Mouse (Mus musculus) CH12.LX (cell line): ENCODE results near the gene Chrne. TPM values are rescaled to one million over a fixed set of nuclear protein-coding genes. Genes with fewer than 3 reads are reported as not detected.

Source experiments
- DNase-seq: peaks from one replicate; pipeline ENCODE4 v3.0.0-alpha.2; 2013; ENCODE audit errors: extremely low read depth
- H3K27ac ChIP-seq: 2 replicates; pipeline ENCODE4 v1.5.1; 2012; ENCODE audit warnings: low read depth, mild to moderate bottlenecking, control low read depth, moderate library complexity; ENCODE audit not compliant: insufficient read depth
- H3K27me3 ChIP-seq: replicated peaks from 2 replicates; pipeline ENCODE3; 2012; ENCODE audit warnings: inconsistent platforms
- H3K36me3 ChIP-seq, 2 experiments: replicated peaks in 1 of 2; 2 replicates each; pipeline versions ENCODE3 to v1.6.1; 2012; ENCODE audit warnings: inconsistent platforms in 1 of 2, low read length in 1 of 2, mild to moderate bottlenecking in 1 of 2, mixed read lengths in 1 of 2, moderate library complexity in 1 of 2; ENCODE audit not compliant: control insufficient read depth in 1 of 2, insufficient read depth in 1 of 2
- H3K4me1 ChIP-seq, 2 experiments: 2 replicates each; pipeline ENCODE4 v1.6.1; 2012; ENCODE audit warnings: inconsistent platforms in 1 of 2, moderate library complexity in 1 of 2; ENCODE audit not compliant: insufficient read depth in 2 of 2, control insufficient read depth in 1 of 2
- H3K4me2 ChIP-seq: 2 replicates; pipeline ENCODE4 v1.6.1; 2012; ENCODE audit warnings: low read depth, mild to moderate bottlenecking, control low read depth; ENCODE audit not compliant: poor library complexity, insufficient read depth, severe bottlenecking
- H3K4me3 ChIP-seq, 3 experiments: fragments of 150-350 bp in 1 of 3; sonication (generic) in 1 of 3; replicated peaks in 1 of 3; 2 replicates each; pipeline versions ENCODE3 to v1.5.1; 2011 to 2012; ENCODE audit warnings: low read depth in 2 of 3, low read length in 2 of 3, mild to moderate bottlenecking in 2 of 3, moderate library complexity in 2 of 3, control low read depth in 1 of 3, improper control_type of control experiment in 1 of 3, inconsistent platforms in 1 of 3, mixed read lengths in 1 of 3; ENCODE audit not compliant: poor library complexity in 1 of 3
- H3K79me2 ChIP-seq: replicated peaks from 2 replicates; pipeline ENCODE4 v1.6.1; 2012; ENCODE audit warnings: mild to moderate bottlenecking, moderate library complexity; ENCODE audit not compliant: control insufficient read depth, poor library complexity, insufficient read depth, severe bottlenecking; ENCODE audit errors: extremely low read depth
- H3K9ac ChIP-seq: 2 replicates; pipeline ENCODE4 v1.6.1; 2012; ENCODE audit warnings: low read depth, mild to moderate bottlenecking, control low read depth, moderate library complexity; ENCODE audit not compliant: insufficient read depth
- H3K9me3 ChIP-seq: replicated peaks from 2 replicates; pipeline ENCODE3; 2012; ENCODE audit warnings: low read length, inconsistent platforms, mixed read lengths
- BHLHE40 ChIP-seq: IDR thresholded peaks from 2 replicates; pipeline ENCODE4 v1.6.1; 2011; ENCODE audit warnings: mild to moderate bottlenecking, low read depth, low read length, improper control_type of control experiment
- CHD2 ChIP-seq: IDR thresholded peaks from 2 replicates; pipeline ENCODE4 v1.6.1; 2011; ENCODE audit warnings: low read length, improper control_type of control experiment
- CTCF ChIP-seq, 2 experiments: IDR thresholded peaks in 1 of 2; conservative IDR thresholded peaks in 1 of 2; 2 replicates each; pipeline ENCODE4 v1.5.1; 2011 to 2012; ENCODE audit warnings: low read depth in 2 of 2, low read length in 2 of 2, improper control_type of control experiment in 1 of 2, inconsistent platforms in 1 of 2, mild to moderate bottlenecking in 1 of 2, moderate library complexity in 1 of 2
- E2F4 ChIP-seq: IDR thresholded peaks from 2 replicates; pipeline ENCODE4 v1.6.1; 2011; ENCODE audit warnings: low read depth, low read length, improper control_type of control experiment; ENCODE audit not compliant: insufficient replicate concordance
- EP300 ChIP-seq: IDR thresholded peaks from 2 replicates; pipeline ENCODE4 v1.6.1; 2011; ENCODE audit warnings: low read length, improper control_type of control experiment
- ETS1 ChIP-seq: conservative IDR thresholded peaks from 2 replicates; pipeline ENCODE4 v1.6.1; 2012; ENCODE audit warnings: low read depth, mild to moderate bottlenecking, inconsistent platforms, low read length, improper control_type of control experiment, moderate library complexity
- JUN ChIP-seq: IDR thresholded peaks from 2 replicates; pipeline ENCODE4 v1.6.1; 2011; ENCODE audit warnings: low read depth, mild to moderate bottlenecking, low read length, improper control_type of control experiment, moderate library complexity; ENCODE audit not compliant: insufficient read depth
- JUND ChIP-seq: conservative IDR thresholded peaks from 2 replicates; pipeline ENCODE4 v1.6.1; 2011; ENCODE audit warnings: low read depth, low read length, improper control_type of control experiment
- MAFK ChIP-seq: IDR thresholded peaks from 2 replicates; pipeline ENCODE4 v1.6.1; 2011; ENCODE audit warnings: low read length, improper control_type of control experiment; ENCODE audit not compliant: insufficient replicate concordance
- MAX ChIP-seq: IDR thresholded peaks from 2 replicates; pipeline ENCODE4 v1.6.1; 2011; ENCODE audit warnings: low read length, improper control_type of control experiment
- MXI1 ChIP-seq: IDR thresholded peaks from 2 replicates; pipeline ENCODE4 v1.6.1; 2011; ENCODE audit warnings: mild to moderate bottlenecking, low read depth, low read length, improper control_type of control experiment
- PAX5 ChIP-seq: IDR thresholded peaks from 2 replicates; pipeline ENCODE4 v1.6.1; 2012; ENCODE audit warnings: low read length, inconsistent platforms, mixed read lengths
- RAD21 ChIP-seq: IDR thresholded peaks from 2 replicates; pipeline ENCODE4 v1.6.1; 2011; ENCODE audit warnings: low read depth, mild to moderate bottlenecking, low read length, improper control_type of control experiment, moderate library complexity
- RCOR1 ChIP-seq: conservative IDR thresholded peaks from 2 replicates; pipeline ENCODE4 v1.6.1; 2012; ENCODE audit warnings: low read depth, mild to moderate bottlenecking, inconsistent platforms, low read length, improper control_type of control experiment
- SIN3A ChIP-seq: IDR thresholded peaks from 2 replicates; pipeline ENCODE4 v1.6.1; 2012; ENCODE audit warnings: low read length, improper control_type of control experiment, inconsistent platforms
- SMC3 ChIP-seq: IDR thresholded peaks from 2 replicates; pipeline ENCODE4 v1.6.1; 2011; ENCODE audit warnings: low read depth, low read length, improper control_type of control experiment
- TBP ChIP-seq: conservative IDR thresholded peaks from 2 replicates; pipeline ENCODE4 v1.6.1; 2011; ENCODE audit warnings: low read depth, low read length, improper control_type of control experiment
- USF2 ChIP-seq: conservative IDR thresholded peaks from 2 replicates; pipeline ENCODE4 v1.6.1; 2011; ENCODE audit warnings: low read depth, low read length, improper control_type of control experiment
- ZKSCAN1 ChIP-seq: IDR thresholded peaks from 2 replicates; pipeline ENCODE4 v1.6.1; 2012; ENCODE audit warnings: low read depth, inconsistent platforms, low read length, improper control_type of control experiment, borderline replicate concordance
- dilution Hi-C: fragments of 300-500 bp; cut with MboI; formaldehyde crosslinking; loops from 2 replicates; pipeline ENCODE4 v1.14.3; 2020; ENCODE audit warnings: low sequenced_read_pairs; ENCODE audit not compliant: extremely low pct_unique_long_range_greater_than_20kb, extremely low pct_ligation_motif_present
- in situ Hi-C: fragments of 300-500 bp; cut with MboI; formaldehyde crosslinking; loops from 3 replicates; pipeline ENCODE4 v1.14.3; 2019; ENCODE audit warnings: low sequenced_read_pairs, low pct_ligation_motif_present, low pct_unique_long_range_greater_than_20kb, mixed read lengths
- polyA plus RNA-seq: library from polyadenylated mRNA; unstranded; fragments of >175 nt; gene quantifications from 2 replicates; pipeline ENCODE4 v1.2.1, GENCODE M21; 2012; ENCODE audit warnings: low read depth; ENCODE audit not compliant: insufficient read length
- total RNA-seq, 2 experiments: library from RNA; depleted of rRNA; stranded (reverse); fragments of 300-350 nt in 1 of 2; fragments of >200 nt in 1 of 2; gene quantifications; 2 replicates each; pipeline ENCODE4 v1.2.3; 2012 to 2014

Chrne gene
- total RNA-seq (2012; rRNA removed) (not detected in 2 replicates), total RNA-seq (2014; rRNA removed) (not detected in 2 replicates), polyA plus RNA-seq (not detected in 2 replicates)

GRCm38 (mm10) chr11:70619101-70619500 is at the start of gene Chrne:
TSS of gene Chrne (minus strand) at chr11:70619216.
- TF ChIP-seq JUND: no peak
- TF ChIP-seq BHLHE40: no peak
- TF ChIP-seq TBP: no peak
- TF ChIP-seq USF2: no peak
- TF ChIP-seq SMC3: no peak
- TF ChIP-seq ETS1: no peak
- no peak for TF ChIP-seq E2F4
- no peak for TF ChIP-seq ZKSCAN1
- TF ChIP-seq RAD21: no peak
- no peak for TF ChIP-seq SIN3A
- TF ChIP-seq MXI1: no peak
- no peak for TF ChIP-seq MAX
- no peak for TF ChIP-seq CHD2
- H3K36me3 ChIP-seq: peaks cover 0 to 27% of the 10 kb centered on the region in 2 experiments
- no peaks in the 10 kb centered on the region for H3K79me2 ChIP-seq
- H3K4me3 ChIP-seq: no peak within 1 kb of the TSS
- H3K27ac ChIP-seq: no peak within 1 kb of the TSS
- no peak within 1 kb of the TSS for H3K4me2 ChIP-seq
- H3K9ac ChIP-seq: no peak within 1 kb of the TSS
- no peaks in the 10 kb centered on the region for H3K9me3 ChIP-seq
- in situ Hi-C loops (loop anchor here (5.0 to 25.0 kb wide), 2 partner anchors 207 to 382 kb away; partner anchors contain the start of genes 0610010K14Rik, Bcl6b, Gm21988 and Pelp1), dilution Hi-C loops (no loop called here)
- peaks cover 0 to 24% of the 10 kb centered on the region in 2 experiments; a peak in 2 of 4 replicates for H3K4me1 ChIP-seq
- DNase-seq: no peak
- H3K27me3 ChIP-seq: no peaks in the 10 kb centered on the region

GRCm38 (mm10) chr11:70668335-70668770 is 49.3 kb upstream of the Chrne start:
- H3K79me2 ChIP-seq: peaks cover 22% of the 10 kb centered on the region
- peaks cover 10 to 37% of the 10 kb centered on the region in 2 experiments for H3K4me1 ChIP-seq
- H3K4me3 ChIP-seq: peak overlapping the region; percentile 69 to 92 (median 72)
- dilution Hi-C loops: no loop called here
- in situ Hi-C loops: no loop called here
- H3K9me3 ChIP-seq: no peaks in the 10 kb centered on the region
- H3K36me3 ChIP-seq: peaks cover 43 to 67% of the 10 kb centered on the region in 2 experiments
- peak overlapping the region; percentile 79 for H3K4me2 ChIP-seq
- H3K27me3 ChIP-seq: no peaks in the 10 kb centered on the region
- TF ChIP-seq SIN3A: 0 out of 2 replicates have a peak, but pooled peaks have one; percentile 71
- TF ChIP-seq PAX5: no peak
- TF ChIP-seq MAX: no peak
- peak; percentile 48; the same call in 1 of the 2 replicates for TF ChIP-seq MXI1
- TF ChIP-seq RCOR1: no peak
- TF ChIP-seq MAFK: no peak
- TF ChIP-seq TBP: 0 out of 2 replicates have a peak, but pooled peaks have one; percentile 59
- no peak for TF ChIP-seq CHD2
- TF ChIP-seq JUN: no peak
- TF ChIP-seq CTCF (conservative IDR thresholded peaks at IDR 0.05 in 1 of 2, IDR thresholded peaks at IDR 0.05 in 1 of 2; ENCODE audit: low read depth in 2 of 2, low read length in 2 of 2): no peak
- TF ChIP-seq E2F4: no peak
- no peak for TF ChIP-seq EP300
- TF ChIP-seq USF2: no peak
- TF ChIP-seq ETS1: no peak
- TF ChIP-seq SMC3: no peak
- TF ChIP-seq, all 38 proteins: peak for 3
- Histone ChIP-seq H3K9ac (peak overlapping the region; percentile 87), H3K27ac (peak overlapping the region; percentile 29; the same call in 1 of the 2 replicates)
- no peak for DNase-seq
